Comparison of ENCODE assay signal across 26 mouse cellular contexts in genomic region chr13:67113287-67113686, GRCm38 (mm10). TPM values are rescaled to one million over a fixed set of nuclear protein-coding genes. Genes with fewer than 3 reads are reported as not detected.
"Had no signal": no experiment of that assay in that cellular context is flagged by ENCODE, and none has a peak within 500 bp of the region (broad histone marks: within the 10 kb centered on the region; RNA-seq: fewer than 3 reads in every experiment).

No protein-coding gene starts in this region.

- H3K27me3 ChIP-seq: heart, embryonic 12.5 days; hindbrain, embryonic 13.5 days; hindbrain, embryonic 15.5 days; kidney, embryonic 15.5 days; limb, embryonic 12.5 days; liver, embryonic 13.5 days; liver, embryonic 15.5 days had no signal

- H3K4me1 ChIP-seq: heart, embryonic 10.5 days; heart, embryonic 12.5 days; hindbrain, embryonic 10.5 days; hindbrain, embryonic 13.5 days; limb, embryonic 10.5 days; limb, embryonic 12.5 days had no signal

- H3K4me3 ChIP-seq: heart, embryonic 10.5 days; heart, embryonic 12.5 days; hindbrain, embryonic 10.5 days; hindbrain, embryonic 13.5 days; hindbrain, embryonic 15.5 days; kidney, embryonic 15.5 days; left cerebral cortex, adult 2 months; limb, embryonic 10.5 days; limb, embryonic 12.5 days; liver, embryonic 13.5 days; liver, embryonic 15.5 days had no signal

- H3K9me3 ChIP-seq: heart, embryonic 10.5 days; heart, embryonic 12.5 days; hindbrain, embryonic 10.5 days; hindbrain, embryonic 13.5 days; hindbrain, embryonic 15.5 days; kidney, embryonic 15.5 days; limb, embryonic 10.5 days; limb, embryonic 12.5 days; liver, embryonic 13.5 days; liver, embryonic 15.5 days had no signal

- H3K9ac ChIP-seq: heart, embryonic 12.5 days; hindbrain, embryonic 13.5 days; hindbrain, embryonic 15.5 days; kidney, embryonic 15.5 days; limb, embryonic 12.5 days; liver, embryonic 13.5 days; liver, embryonic 15.5 days had no signal

- ATAC-seq: hindbrain, postnatal 0 days; intestine, embryonic 16.5 days had no signal

- H3K27ac ChIP-seq: heart, embryonic 10.5 days; hindbrain, embryonic 10.5 days; hindbrain, embryonic 13.5 days; hindbrain, embryonic 15.5 days; hindbrain, postnatal 0 days; kidney, embryonic 15.5 days; kidney, postnatal 0 days; left cerebral cortex, adult 2 months; limb, embryonic 10.5 days; limb, embryonic 12.5 days; liver, embryonic 13.5 days; liver, embryonic 15.5 days had no signal

- H3K4me2 ChIP-seq: heart, embryonic 12.5 days; hindbrain, embryonic 13.5 days; hindbrain, embryonic 15.5 days; kidney, embryonic 15.5 days; limb, embryonic 12.5 days; liver, embryonic 11.5 days; liver, embryonic 13.5 days; liver, embryonic 15.5 days had no signal

- DNase-seq: gastrocnemius, postnatal 25 days; heart, adult 18-20 months; heart, postnatal 10 days; heart, postnatal 4 days; kidney, adult 11 months; kidney, adult 2 months; kidney, adult 9 months; kidney, postnatal 14 days; kidney, postnatal 36 days; liver; liver, embryonic 13.5 days had no signal

- H3K36me3 ChIP-seq: heart, embryonic 10.5 days; heart, embryonic 12.5 days; hindbrain, embryonic 10.5 days; hindbrain, embryonic 13.5 days; hindbrain, embryonic 15.5 days; kidney, embryonic 15.5 days; limb, embryonic 10.5 days; limb, embryonic 12.5 days; liver, embryonic 13.5 days; liver, embryonic 15.5 days had no signal

RNA-seq across cellular contexts. Expression of gene Rslcan18, which starts 2.8 kb away (rescaled TPM):
- polyA plus RNA-seq: hindbrain, embryonic 10.5 days; hindbrain, postnatal 0 days had no signal

RNA-seq across cellular contexts. Expression of gene Zfp708, which starts 15.5 kb away (rescaled TPM):
- polyA plus RNA-seq: large intestine, adult 2 months had no signal
